Mouse (Mus musculus) MEL-GATA-1-ER (cell line): Measurements from ENCODE around the gene Arl15.
A peak's percentile ranks its signal among the peaks of the same experiment; 100 is the strongest.

Source experiments
- DNase-seq: peaks from one replicate; pipeline ENCODE4 v3.0.0-alpha.2; 2012; ENCODE audit warnings: low read depth; ENCODE audit errors: extremely low read depth

The Arl15 gene

GRCm38 (mm10) chr13:113800246-113800645, 5.9 kb downstream of the Arl15 start:
- no peak for DNase-seq

- no peak for DNase-seq
These were observed 8.3 kb downstream of the Arl15 start for GRCm38 (mm10) chr13:113802571-113802970.

GRCm38 (mm10) chr13:113811141-113811540, 16.8 kb downstream of the Arl15 start:
- DNase-seq: no peak

- no peak for DNase-seq
These were observed 17.7 kb downstream of the Arl15 start for GRCm38 (mm10) chr13:113811910-113812592.

GRCm38 (mm10) chr13:113812593-113812975, 18.3 kb downstream of the Arl15 start:
- no peak for DNase-seq

GRCm38 (mm10) chr13:113814121-113814520, 19.8 kb downstream of the Arl15 start:
- peak; percentile 58 for DNase-seq

- no peak for DNase-seq
These were observed 21.6 kb downstream of the Arl15 start for GRCm38 (mm10) chr13:113815697-113816420.

- no peak for DNase-seq
These were observed 22.1 kb downstream of the Arl15 start for GRCm38 (mm10) chr13:113816421-113816810.

GRCm38 (mm10) chr13:113819006-113819405, 24.7 kb downstream of the Arl15 start:
- no peak for DNase-seq

- no peak for DNase-seq
These were observed 25.9 kb downstream of the Arl15 start for GRCm38 (mm10) chr13:113820176-113820575.

GRCm38 (mm10) chr13:113821891-113822290, 27.6 kb downstream of the Arl15 start:
- DNase-seq: no peak

- no peak for DNase-seq
These were observed 29.7 kb downstream of the Arl15 start for GRCm38 (mm10) chr13:113824027-113824426.

GRCm38 (mm10) chr13:113828633-113829032, 34.3 kb downstream of the Arl15 start:
- no peak for DNase-seq

GRCm38 (mm10) chr13:113829079-113829478, 34.8 kb downstream of the Arl15 start:
- DNase-seq: peak; percentile 56

GRCm38 (mm10) chr13:113830805-113831204, 36.5 kb downstream of the Arl15 start:
- DNase-seq: no peak

- DNase-seq: no peak
These were observed 38.6 kb downstream of the Arl15 start for GRCm38 (mm10) chr13:113832947-113833346.

GRCm38 (mm10) chr13:113835921-113836320, 41.6 kb downstream of the Arl15 start:
- DNase-seq: no peak

- DNase-seq: no peak
These were observed 44.6 kb downstream of the Arl15 start for GRCm38 (mm10) chr13:113838601-113839576.

GRCm38 (mm10) chr13:113840421-113840820, 46.1 kb downstream of the Arl15 start:
- no peak for DNase-seq

GRCm38 (mm10) chr13:113842411-113843309, 48.4 kb downstream of the Arl15 start:
- no peak for DNase-seq

GRCm38 (mm10) chr13:113843310-113843649, 49.0 kb downstream of the Arl15 start:
- no peak for DNase-seq
